Mouse (Mus musculus) colon, adult 2 months (tissue): ENCODE results near the gene Igdcc4. TPM values are rescaled to one million over a fixed set of nuclear protein-coding genes. Genes with fewer than 3 reads are reported as not detected.

Source experiments
- polyA plus RNA-seq: library from polyadenylated mRNA; depleted of rRNA; stranded (reverse); fragments of >200 nt; gene quantifications from 2 replicates; pipeline ENCODE4 v1.2.3, GENCODE M21; 2012; rRNA removed

Igdcc4 gene
- 23.3 and 25.4 TPM in 2 replicates for polyA plus RNA-seq

GRCm38 (mm10) chr9:65100991-65101685 lies at the start of gene Igdcc4:
TSS of gene Igdcc4 (plus strand) at chr9:65101486.

GRCm38 (mm10) chr9:65140936-65141305 lies 39.6 kb downstream of the Igdcc4 start, which contains the start of gene Igdcc3:
TSS of gene Igdcc3 (plus strand) at chr9:65141189.

Other genes starting within 250 kb of the Igdcc4 start
- gene Slc24a1, start 149.9 kb upstream of the Igdcc4 start, polyA plus RNA-seq, result not detected in 2 replicates
- 9.6 and 9.7 TPM in 2 replicates for gene Ints14, start 140.6 kb upstream of the Igdcc4 start, polyA plus RNA-seq
- gene Hacd3, start 79.8 kb upstream of the Igdcc4 start, polyA plus RNA-seq, result 28.7 and 30.7 TPM in 2 replicates
- 43.3 and 45.3 TPM in 2 replicates for gene Dpp8, start 69.1 kb upstream of the Igdcc4 start, polyA plus RNA-seq
- 0.14 and 0.19 TPM in 2 replicates for gene Igdcc3, start 39.7 kb downstream of the Igdcc4 start, polyA plus RNA-seq
- 13.5 and 16.8 TPM in 2 replicates for gene Parp16, start 93.9 kb downstream of the Igdcc4 start, polyA plus RNA-seq
- 8.3 and 10.1 TPM in 2 replicates for gene Cilp, start 163.7 kb downstream of the Igdcc4 start, polyA plus RNA-seq
- gene Clpx, start 192.8 kb downstream of the Igdcc4 start, polyA plus RNA-seq, result 7.6 and 10.6 TPM in 2 replicates
- 11.4 and 14.9 TPM in 2 replicates for gene Pdcd7, start 244.6 kb downstream of the Igdcc4 start, polyA plus RNA-seq